Comparison of ENCODE assay signal across 8 mouse cellular contexts in genomic region chr2:28917518-28918361, GRCm38 (mm10). TPM values are rescaled to one million over a fixed set of nuclear protein-coding genes. Genes with fewer than 3 reads are reported as not detected.
A peak's percentile ranks its signal among the peaks of the same experiment; 100 is the strongest.
DNase-seq lines count a peak whose midpoint lies in the region; ATAC-seq lines count a peak whose summit lies in the region.

No protein-coding gene starts in this region.

- H3K4me1 ChIP-seq in kidney, embryonic 15.5 days, result peaks cover 16% of the 10 kb centered on the region
- H3K4me1 ChIP-seq in hindbrain, embryonic 10.5 days (replicated peaks), result peaks cover 22% of the 10 kb centered on the region
- H3K4me1 ChIP-seq in midbrain, embryonic 14.5 days (ENCODE audit: control insufficient read depth, insufficient read depth, low read length), result 0 out of 2 replicates have a peak, but pooled peaks cover 4% of the 10 kb centered on the region

- peaks cover 100% of the 10 kb centered on the region for H3K27me3 ChIP-seq in kidney, embryonic 15.5 days
- H3K27me3 ChIP-seq in hindbrain, embryonic 10.5 days (ENCODE audit: insufficient read depth, poor library complexity, severe bottlenecking), result peaks cover 100% of the 10 kb centered on the region
- peaks cover 71% of the 10 kb centered on the region for H3K27me3 ChIP-seq in midbrain, embryonic 14.5 days (ENCODE audit: control insufficient read depth, insufficient read depth, low read length)

- no peak for ATAC-seq in kidney, embryonic 15.5 days (replicated peaks; ENCODE audit: low FRiP score)
- ATAC-seq in midbrain, embryonic 14.5 days (ENCODE audit: low FRiP score, low TSS enrichment), result no peak
- ATAC-seq in inflammation-experienced regulatory T-cells, adult 6 months, result no peak

- H3K9me3 ChIP-seq in kidney, embryonic 15.5 days (replicated peaks), result no peaks in the 10 kb centered on the region
- no peaks in the 10 kb centered on the region for H3K9me3 ChIP-seq in hindbrain, embryonic 10.5 days
- no peaks in the 10 kb centered on the region for H3K9me3 ChIP-seq in midbrain, embryonic 14.5 days (ENCODE audit: control insufficient read depth, low read length)

- H3K27ac ChIP-seq in kidney, embryonic 15.5 days, result no peak overlapping the region
- peak overlapping the region; percentile 72 for H3K27ac ChIP-seq in hindbrain, embryonic 10.5 days
- peak overlapping the region; percentile 83 for H3K27ac ChIP-seq in midbrain, embryonic 14.5 days (replicated peaks; ENCODE audit: low read depth, low read length)

- WGBS in kidney, embryonic 15.5 days, result under 1% methylated on average over 73 of the region's 73 CpGs
- WGBS in hindbrain, embryonic 10.5 days, result under 1% methylated on average over 73 of the region's 73 CpGs
- WGBS in midbrain, embryonic 14.5 days, result under 1% methylated on average over 73 of the region's 73 CpGs

- H3K9ac ChIP-seq in kidney, embryonic 15.5 days, result no peak overlapping the region
- H3K9ac ChIP-seq in midbrain, embryonic 14.5 days (replicated peaks; ENCODE audit: low read length), result peak overlapping the region; percentile 57

- no peak for DNase-seq in kidney, postnatal 14 days
- DNase-seq in cerebellum, postnatal 14 days, result peak; percentile 59 to 64
- DNase-seq in hindbrain, embryonic 10.5 days (ENCODE audit: low spot score), result peak; percentile 66
- DNase-seq in midbrain, embryonic 14.5 days, result peak; percentile 66
- DNase-seq in right cerebral cortex, adult 18-20 months, result no peak
- no peak for DNase-seq in layer of hippocampus, adult 9-10 months (ENCODE audit: low spot score)

- H3K36me3 ChIP-seq in kidney, embryonic 15.5 days, result no peaks in the 10 kb centered on the region
- no peaks in the 10 kb centered on the region for H3K36me3 ChIP-seq in hindbrain, embryonic 10.5 days
- no peaks in the 10 kb centered on the region for H3K36me3 ChIP-seq in midbrain, embryonic 14.5 days (ENCODE audit: control insufficient read depth, insufficient read depth, low read length)

- peak overlapping the region; percentile 39 for H3K4me2 ChIP-seq in kidney, embryonic 15.5 days
- H3K4me2 ChIP-seq in midbrain, embryonic 14.5 days (ENCODE audit: low read length), result peak overlapping the region; percentile 54

- H3K4me3 ChIP-seq in kidney, embryonic 15.5 days (replicated peaks), result peak overlapping the region; percentile 21
- peak overlapping the region; percentile 40 for H3K4me3 ChIP-seq in hindbrain, embryonic 10.5 days
- H3K4me3 ChIP-seq in midbrain, embryonic 14.5 days (replicated peaks; ENCODE audit: low read depth, low read length), result peak overlapping the region; percentile 43

RNA-seq across cellular contexts. Expression of gene Barhl1, which starts 1.3 kb away (rescaled TPM):
- polyA plus RNA-seq in kidney, embryonic 15.5 days (2015; fragmentation: Nextera tagmentation; extraction: Ambion mirVana), result not detected in 2 replicates
- polyA plus RNA-seq in hindbrain, embryonic 10.5 days (2016; fragmentation: Nextera tagmentation; extraction: Ambion mirVana), result 10.8 and 18.4 TPM in 2 replicates
- 58.4 and 61.6 TPM in 2 replicates for polyA plus RNA-seq in midbrain, embryonic 14.5 days (2014; fragmentation: Nextera tagmentation; extraction: Ambion mirVana)
- polyA plus RNA-seq in inflammation-experienced regulatory T-cells, adult 6 months (2017; shearing (Covaris generic)), result not detected

Comparison
In these comparisons a context has a peak if more than half of its experiments do, and no peak if none do; other contexts are left out.
1. DNase-seq: peak in cerebellum, postnatal 14 days (2 of 2), hindbrain, embryonic 10.5 days (single experiment) and midbrain, embryonic 14.5 days (single experiment); none in kidney, postnatal 14 days (single experiment), right cerebral cortex, adult 18-20 months (single experiment) and layer of hippocampus, adult 9-10 months (single experiment).
2. RNA of gene Barhl1, which starts 1.3 kb away (polyA plus RNA-seq): 58.4 to 61.6 TPM in midbrain, embryonic 14.5 days and 10.8 to 18.4 TPM in hindbrain, embryonic 10.5 days; not detected in kidney, embryonic 15.5 days and not detected in inflammation-experienced regulatory T-cells, adult 6 months; every median in the first group is over 10 times any median in the second.
3. Peak in every context shown above with its lines, with median percentiles within 50 percentile points of each other: H3K4me3 ChIP-seq.